Mouse (Mus musculus) frontal cortex, postnatal 10 days (tissue): ENCODE measurements around the gene Zfp524.
A peak's percentile ranks its signal among the peaks of the same experiment; 100 is the strongest.

Experiments used
- DNase-seq, 2 experiments: peaks; one replicate each; pipeline ENCODE4 v3.0.0; 2022; ENCODE audit warnings: low spot score in 2 of 2, mixed read lengths in 1 of 2

Gene Zfp524

GRCm38 (mm10) chr7:5051193-5052192 lies 37.3 kb downstream of the Zfp524 start, which contains the start of gene Zfp580:
Zfp580 (plus strand) TSS chr7:5051538.
- peak; percentile 69 to 78 for DNase-seq

DNA sequence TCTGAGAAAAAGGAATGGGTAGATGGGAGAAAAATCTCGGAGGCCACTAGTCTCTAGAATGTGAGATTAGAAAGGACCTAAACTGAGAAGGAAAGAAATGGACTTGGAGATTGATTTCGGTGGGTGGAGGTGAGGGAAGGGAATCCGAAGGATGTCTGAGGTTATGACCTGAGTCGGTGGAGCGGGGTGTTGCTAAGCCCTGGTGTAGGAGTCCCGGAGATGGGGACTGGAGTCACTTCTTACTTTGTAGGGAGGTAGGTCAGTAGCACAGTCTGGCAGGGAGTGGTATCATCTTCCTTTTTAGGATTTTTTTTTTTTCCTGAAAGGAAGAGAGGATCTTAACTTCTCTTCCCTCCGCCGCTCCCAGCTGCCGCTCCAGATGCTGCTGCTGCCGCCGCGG lies 38.2 kb downstream of the Zfp524 start:
- DNase-seq = no peak

GRCm38 (mm10) chr7:5052931-5053343 lies 38.7 kb downstream of the Zfp524 start:
- DNase-seq = no peak

- no peak for DNase-seq
These were observed 39.4 kb downstream of the Zfp524 start for GRCm38 (mm10) chr7:5053456-5054179.

GRCm38 (mm10) chr7:5056651-5057263 lies 42.5 kb downstream of the Zfp524 start:
- DNase-seq = peak; percentile 74 to 75

GRCm38 (mm10) chr7:5057381-5057780 lies 43.2 kb downstream of the Zfp524 start:
- no peak for DNase-seq

GRCm38 (mm10) chr7:5057804-5058203 lies 43.6 kb downstream of the Zfp524 start:
- no peak for DNase-seq

DNA sequence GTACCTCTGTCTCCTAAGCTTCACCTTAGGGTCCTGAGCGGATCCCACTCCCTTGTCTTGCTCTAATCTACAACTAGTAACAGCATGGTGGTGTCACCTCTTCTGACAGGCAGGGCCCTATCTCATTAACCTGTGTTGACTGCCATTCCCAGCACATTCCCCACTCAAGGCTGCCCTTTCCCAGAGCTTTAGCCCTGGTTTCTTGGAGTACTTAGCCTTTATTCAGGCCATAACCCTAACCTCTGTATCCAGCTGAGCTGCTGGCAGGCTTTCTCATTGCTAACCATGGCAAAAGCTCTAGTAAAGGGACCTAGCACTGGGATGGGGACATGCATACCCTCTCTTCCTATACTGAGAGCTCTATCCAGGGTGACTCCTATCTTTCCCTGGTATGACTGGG lies 44.4 kb downstream of the Zfp524 start:
- DNase-seq = no peak

DNA sequence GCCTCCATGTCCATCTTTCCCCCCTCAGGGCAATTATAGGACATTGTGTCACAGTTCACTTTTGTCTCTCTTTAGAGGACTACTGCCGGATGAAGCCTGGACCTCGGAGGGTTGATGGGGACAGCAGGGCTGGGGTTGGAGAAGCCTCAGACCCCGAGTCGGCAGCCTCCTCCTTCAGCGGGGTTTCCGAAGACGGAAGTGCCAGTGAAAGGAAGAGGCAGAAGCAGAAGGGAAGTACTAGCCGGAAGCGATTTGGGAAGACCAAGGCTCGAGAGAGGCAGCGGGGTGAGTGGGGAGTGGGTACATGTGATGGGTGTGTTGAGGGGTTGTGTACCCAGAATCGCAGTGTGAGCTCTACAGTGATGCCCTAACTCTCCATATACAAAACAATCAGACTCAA lies 45.2 kb downstream of the Zfp524 start:
- no peak for DNase-seq

GRCm38 (mm10) chr7:5060239-5060731 lies 46.1 kb downstream of the Zfp524 start:
- peak; percentile 74 to 78 for DNase-seq

GRCm38 (mm10) chr7:5060944-5061773 lies 46.9 kb downstream of the Zfp524 start:
- peak; percentile 97 to 99 for DNase-seq

DNA sequence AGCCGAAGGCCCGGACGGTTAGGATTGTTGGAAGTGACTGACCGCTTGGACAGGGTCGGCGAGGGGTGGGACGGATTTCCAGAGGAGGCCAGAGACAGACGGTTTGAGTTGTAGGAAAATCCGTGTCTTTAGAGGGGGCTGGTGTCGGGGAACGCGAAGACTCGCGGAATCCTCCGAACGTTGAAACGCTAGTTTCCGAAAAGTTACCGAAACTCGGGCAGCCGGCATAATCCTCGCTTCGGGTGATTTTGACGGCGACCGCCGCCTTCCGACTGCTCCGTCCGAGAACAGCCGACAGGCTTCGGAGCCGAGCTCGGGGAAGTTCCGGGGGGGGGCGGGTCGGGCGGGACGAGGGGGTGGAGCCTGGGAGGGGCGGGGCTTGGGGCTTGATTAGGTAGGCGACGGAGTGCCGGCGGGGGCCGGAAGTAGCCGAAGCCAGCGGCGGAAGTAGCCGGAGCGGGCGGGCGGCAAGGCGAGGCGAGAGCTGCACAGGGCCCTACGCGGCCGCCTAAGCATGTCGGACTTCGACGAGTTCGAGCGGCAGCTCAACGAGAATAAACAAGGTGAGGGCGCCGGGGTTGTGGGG lies 47.7 kb downstream of the Zfp524 start, which contains the start of gene U2af2:
U2af2 (plus strand) TSS at position 370 of the 586 bp plus-strand sequence.
- DNase-seq = peak; percentile 92 to 93

DNA sequence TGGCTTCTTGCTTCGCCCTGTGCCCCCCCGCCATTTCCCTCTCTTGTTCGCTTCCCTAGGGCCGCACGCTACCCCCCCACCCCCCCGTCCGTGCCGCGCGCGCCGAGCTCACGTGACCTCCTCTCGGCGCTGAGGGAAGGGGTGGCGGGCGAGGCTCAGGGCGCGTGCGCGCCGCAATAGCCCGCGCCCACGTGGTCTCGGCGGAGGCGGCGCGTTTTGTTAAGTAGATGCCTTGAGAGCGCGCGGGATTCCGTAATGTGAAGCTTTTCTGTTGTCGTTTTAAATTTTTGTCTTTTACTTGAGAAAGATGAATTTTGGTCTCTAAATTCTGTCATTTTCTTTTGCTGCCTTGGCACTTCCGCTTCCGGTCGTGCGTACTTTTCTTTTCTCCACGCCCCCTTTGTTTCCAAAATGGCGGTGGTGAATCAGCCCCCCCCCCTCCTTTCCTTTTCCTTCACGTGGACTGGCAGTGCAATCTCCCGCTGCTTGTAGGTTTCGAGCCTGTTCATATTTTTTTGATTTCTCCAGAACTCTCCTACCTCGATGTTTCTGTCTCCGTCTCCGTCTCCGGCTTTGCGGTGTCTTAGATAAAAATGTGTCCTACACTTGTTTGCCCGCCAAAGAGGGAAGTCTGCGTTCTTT lies 48.3 kb downstream of the Zfp524 start:
- DNase-seq = no peak

DNA sequence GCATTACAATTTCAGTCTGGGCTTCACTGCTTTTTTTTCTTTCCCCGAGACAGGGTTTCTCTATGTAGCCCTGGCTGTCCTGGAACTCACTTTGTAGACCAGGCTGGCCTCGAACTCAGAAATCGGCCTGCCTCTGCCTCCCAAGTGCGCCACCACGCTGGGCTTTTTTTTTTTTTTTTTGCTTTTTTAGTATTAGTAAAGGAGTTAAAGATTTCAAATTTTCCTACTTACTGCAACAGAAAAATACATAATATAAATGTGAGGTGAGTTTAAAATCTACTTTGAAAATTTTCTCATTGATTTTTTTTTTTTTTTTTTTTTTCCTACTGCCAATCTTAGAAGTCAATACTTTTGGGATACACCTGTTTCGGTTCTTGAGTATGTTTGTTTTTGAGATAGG lies 50.7 kb downstream of the Zfp524 start:
- no peak for DNase-seq
